Mouse (Mus musculus) cerebellum, adult 9-10 months (tissue): ENCODE data around the gene Ostn.

Experiments
- DNase-seq: peaks from one replicate; pipeline ENCODE4 v3.0.0; 2022

Ostn gene

DNA sequence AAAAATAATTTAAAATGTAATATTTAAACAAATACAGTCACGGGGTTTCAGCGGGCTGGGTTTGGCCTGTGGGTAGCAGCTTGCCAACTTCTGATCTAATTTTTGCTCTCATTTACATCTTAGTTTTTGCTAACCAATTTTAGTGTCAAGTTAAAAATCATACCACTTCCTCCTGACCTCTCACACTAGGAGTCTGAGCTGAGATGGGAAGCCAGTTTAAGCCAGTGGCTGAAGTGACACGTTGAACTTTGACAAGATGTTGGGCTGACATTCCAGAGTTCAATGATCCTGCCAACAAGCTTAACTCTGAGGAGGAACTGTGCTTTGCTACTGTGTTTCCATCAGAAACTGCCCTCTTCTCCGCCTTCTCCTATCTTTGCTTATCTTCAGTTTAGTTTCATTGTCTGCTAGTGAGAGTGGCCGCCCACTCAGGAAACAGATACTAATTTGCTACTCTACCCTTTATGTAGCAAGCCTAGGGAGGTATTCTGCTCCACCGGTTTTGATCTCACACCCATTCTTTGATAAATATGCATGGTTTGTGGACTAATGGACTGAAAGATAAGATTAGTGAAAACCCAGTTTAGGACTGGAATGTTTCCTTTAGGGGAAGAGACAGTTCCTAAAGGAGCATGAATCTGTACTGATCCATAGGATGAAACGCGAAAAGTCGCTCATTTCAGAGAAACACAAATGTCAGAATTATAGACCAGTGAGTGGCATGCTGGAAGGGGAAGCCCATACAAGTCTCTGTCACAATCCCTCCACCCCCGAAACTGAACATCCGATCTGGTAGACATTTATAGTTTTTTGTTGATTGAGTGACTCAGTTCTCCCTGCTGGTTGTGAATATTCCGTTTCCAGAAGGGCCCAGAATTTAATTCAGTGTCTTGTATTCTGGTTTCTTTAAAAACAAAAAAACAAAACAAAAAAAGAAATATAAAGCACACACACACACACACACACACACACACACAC lies 80.6 kb downstream of the Ostn start:
- DNase-seq = peak; percentile 26

DNA sequence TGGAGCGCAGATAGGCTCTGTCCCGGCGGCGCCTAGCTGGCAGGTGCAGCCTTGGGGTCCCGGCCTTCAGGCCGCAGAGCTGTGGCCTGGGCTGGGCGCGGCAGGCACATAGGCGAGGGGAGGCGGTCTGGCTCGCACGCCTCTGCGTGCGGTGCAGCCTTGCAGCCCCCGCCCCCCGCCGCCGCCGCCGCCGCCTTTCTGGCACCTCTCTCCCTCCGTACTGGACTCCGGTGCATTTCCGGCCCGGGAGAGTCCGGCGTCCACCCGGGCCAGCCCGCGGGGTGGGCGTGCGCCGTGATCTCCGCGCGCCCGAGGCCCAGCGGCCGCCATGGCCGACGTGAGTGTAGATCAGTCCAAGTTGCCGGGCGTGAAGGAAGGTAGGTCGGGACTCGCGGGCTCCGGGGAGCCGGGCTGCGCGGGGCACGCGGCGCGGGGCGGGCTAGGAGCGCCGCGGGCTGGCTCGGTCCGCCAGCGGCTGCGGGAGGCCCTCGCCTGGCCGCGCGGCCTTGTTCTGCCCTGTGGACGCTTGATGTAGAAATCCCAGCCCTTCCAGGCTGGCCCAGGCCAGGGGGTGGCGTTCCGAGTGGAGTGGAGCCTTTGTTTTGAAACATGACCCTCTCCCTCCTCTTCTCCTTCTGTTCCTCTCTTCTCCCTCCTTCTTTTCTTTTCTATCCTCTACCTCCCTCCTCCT lies 81.6 kb downstream of the Ostn start, which contains the start of gene Ccdc50:
Gene Ccdc50, plus strand, starts transcription at position 109 of the 691 bp plus-strand sequence.
- DNase-seq = peak; percentile 77

DNA sequence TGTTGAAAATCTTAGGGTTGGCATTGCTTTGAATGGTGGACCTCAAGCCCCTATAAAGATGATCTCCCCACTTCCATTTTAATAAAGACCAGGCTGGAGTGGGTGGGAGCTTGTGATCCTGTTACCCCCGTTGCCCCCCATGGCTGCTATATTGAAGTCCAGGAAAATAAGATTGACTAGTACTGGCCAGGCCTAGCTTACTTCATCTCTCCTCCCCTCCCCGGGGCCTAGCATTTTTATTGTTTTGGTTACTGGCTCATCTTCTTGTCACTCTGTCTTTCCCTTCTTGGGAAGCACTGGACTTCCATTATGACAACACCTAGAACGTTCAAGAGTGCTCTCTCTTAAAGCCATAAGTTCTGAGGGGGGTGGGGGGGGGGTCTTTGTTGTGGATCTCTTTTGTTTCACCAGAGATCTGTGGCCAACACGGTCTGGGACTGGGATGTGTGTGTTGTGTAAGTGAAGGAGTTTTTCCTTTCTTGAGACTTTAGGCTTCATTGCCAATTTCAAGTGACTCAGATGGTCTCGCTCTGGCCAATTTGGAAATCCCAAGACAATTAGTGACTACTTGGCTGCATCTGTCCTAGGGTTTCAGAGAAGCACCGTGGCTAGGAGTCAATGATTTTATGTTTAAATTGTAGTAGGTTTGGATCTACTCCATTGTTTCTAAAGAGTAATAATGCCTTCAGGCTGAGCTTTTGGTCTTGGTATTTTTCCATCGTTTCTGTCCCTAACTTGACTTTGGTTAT lies 82.4 kb downstream of the Ostn start:
- DNase-seq = peak; percentile 54

DNA sequence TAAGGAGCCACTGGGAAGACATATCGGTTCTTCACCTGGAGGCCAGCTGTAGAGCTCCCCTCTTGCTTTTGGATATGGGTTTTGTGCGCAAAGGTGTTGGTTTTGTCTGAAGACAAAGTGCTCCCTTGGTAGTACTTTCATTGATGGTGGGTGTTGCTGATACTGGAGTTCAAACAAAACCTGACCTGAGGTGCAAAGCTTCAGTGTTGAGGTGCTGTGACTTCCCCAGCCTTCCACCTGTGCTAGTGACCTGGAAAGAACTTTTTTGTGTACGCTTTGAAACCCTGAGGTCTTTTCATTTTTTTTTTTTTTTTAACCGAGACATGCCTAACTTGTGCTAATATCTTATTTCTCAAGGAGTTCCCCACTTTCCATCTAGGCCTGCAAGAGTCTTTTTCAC lies 83.0 kb downstream of the Ostn start:
- DNase-seq = no peak

DNA sequence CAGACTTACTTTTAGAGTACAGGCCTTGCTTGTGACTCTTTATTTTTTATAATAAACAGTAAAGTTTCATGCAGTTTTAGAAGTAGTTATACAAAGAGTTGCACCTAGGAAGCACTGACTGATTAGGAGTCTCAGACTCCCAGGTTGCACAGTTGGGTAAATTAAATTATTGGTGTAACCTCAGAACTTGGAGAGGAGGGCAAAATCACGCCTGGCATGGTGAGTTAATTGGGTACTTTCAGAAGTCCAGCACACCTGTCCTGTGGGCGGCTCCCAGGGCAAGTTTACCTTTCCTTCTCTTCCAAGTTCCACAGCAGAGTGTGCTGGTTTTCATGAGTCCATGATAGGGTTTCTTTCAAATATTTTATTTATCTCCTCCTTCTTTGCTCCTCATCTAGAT lies 84.6 kb downstream of the Ostn start:
- DNase-seq = no peak

DNA sequence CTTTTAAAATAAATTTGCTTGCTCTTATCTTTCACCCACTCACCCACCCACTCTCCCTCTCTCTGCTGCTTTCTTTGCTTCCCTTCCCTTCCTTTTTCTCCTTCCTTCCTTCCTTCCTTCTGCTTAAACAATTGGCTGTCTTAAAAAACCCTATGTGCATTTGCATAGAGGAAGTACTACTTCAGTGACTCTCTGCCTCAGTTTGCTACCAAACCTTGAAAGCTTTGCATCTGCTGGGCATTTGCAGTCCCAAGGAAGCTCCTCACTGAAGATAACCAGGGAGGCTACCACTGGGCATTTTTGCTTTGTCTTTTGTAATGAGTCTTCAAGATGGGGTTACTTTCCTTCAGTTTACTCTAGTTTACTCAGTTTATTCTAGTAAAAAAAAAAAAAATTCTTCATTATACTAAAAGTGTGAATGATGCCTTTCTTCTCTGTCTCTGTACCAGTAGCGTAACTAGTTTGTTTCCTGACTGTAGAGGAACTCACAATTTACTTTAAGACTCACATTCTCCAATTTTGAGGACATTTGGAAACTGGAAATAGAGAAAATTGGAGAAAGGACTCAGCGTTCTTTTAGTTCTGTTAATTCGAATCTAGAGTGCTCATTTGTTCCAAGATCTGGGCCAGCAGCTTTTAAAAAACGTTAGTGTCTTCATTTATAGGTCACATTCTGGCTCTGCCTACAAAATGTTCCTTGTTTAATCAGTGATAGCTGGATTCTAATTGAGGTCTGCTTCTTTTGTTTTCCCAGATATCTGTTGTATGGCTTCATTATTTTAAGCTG lies 88.2 kb downstream of the Ostn start:
- no peak for DNase-seq

DNA sequence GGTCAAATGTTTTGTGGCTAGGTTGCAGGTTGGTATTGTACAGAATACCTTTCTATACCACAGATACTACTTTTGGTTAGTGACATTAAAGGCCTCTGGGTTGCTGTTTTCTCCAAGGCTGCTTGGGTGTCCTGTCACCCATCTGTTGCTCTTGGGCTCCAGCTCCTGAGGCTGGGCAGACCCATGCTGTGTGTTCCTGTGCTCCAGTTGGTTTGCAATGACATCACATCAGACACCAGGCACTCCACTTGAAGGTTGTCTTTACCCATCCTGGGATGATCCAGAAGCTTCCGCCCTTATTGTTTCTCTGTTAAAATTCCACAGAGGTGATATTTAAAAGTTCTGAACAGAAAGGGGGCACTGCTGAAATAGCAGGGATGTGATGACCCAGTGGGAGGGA lies 89.7 kb downstream of the Ostn start:
- peak; percentile 26 for DNase-seq

DNA sequence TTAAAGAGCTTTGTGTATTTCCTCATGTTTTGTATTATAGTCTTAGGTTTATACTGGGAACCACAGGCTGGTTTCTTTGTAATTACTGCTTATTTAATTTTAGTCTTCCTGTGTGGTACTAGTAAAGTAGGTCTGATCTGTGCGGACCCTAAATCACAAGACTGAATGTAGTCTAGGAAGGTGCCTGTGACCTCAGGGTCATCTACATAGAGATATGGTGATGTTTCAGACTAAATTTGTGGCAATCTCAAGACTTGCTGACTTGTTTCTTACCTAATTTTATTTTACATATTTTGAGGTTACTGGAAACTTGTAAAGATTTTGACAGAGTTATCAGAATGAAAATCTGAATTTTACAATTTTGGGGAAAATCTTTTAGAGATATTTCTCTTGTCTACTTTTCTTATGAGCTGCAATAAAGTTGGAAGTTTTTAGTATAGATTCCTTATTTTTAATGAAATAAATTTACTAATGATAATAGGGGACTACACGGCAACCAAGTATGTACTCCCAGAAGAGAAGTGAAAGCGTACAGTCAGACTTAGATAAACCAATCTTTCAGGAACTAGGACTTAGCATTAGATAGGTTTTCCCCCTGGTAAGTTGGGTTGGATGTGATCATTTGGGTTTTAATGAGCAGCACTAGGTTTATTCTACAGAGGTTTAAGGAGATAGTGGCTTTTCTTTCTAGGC lies 91.9 kb downstream of the Ostn start:
- DNase-seq = no peak

DNA sequence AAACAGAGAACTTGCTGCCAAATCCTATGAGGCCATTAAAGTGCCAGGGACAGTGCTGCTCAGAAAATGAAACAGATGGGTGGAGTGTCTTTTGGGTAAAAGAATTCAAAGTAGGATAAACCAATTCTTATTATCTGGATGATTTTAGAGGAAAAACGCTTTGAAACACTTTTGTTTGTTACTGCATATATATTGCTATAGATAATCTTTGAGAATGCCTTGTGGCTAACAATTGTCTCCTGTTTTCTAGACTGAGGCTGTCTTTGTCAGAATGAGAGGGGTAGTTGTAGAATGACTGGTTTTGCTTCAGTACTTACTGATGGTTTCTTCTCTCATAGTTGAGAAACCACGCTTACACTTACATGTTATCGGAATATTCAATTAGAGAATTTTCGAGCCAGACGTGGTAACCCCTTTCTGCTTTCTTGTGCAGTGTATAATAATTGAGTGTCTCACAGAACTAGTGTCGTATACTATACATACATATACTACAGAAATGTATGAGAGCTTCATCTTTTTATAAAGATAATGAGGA lies 92.5 kb downstream of the Ostn start:
- DNase-seq = no peak
